Mouse (Mus musculus) lung, postnatal 36 days (tissue): ENCODE results near the gene Hoxd9.
A peak's percentile ranks its signal among the peaks of the same experiment; 100 is the strongest.

Experiments
- DNase-seq: peaks from one replicate; pipeline ENCODE4 v3.0.0; 2022; ENCODE audit warnings: mixed read lengths

The Hoxd9 gene

GRCm38 (mm10) chr2:74714881-74715280 is 17.4 kb downstream of the Hoxd9 start:
- no peak for DNase-seq

GRCm38 (mm10) chr2:74715504-74716241 is 18.1 kb downstream of the Hoxd9 start:
- DNase-seq = peak; percentile 83

- DNase-seq = no peak
Observed at GRCm38 (mm10) chr2:74720384-74720783, 22.9 kb downstream of the Hoxd9 start.

- no peak for DNase-seq
Observed at GRCm38 (mm10) chr2:74720955-74721491, 23.5 kb downstream of the Hoxd9 start.

- no peak for DNase-seq
Observed at GRCm38 (mm10) chr2:74721882-74722281, 24.4 kb downstream of the Hoxd9 start.

GRCm38 (mm10) chr2:74722949-74723348 is 25.4 kb downstream of the Hoxd9 start:
- no peak for DNase-seq

GRCm38 (mm10) chr2:74724244-74725015 is 26.9 kb downstream of the Hoxd9 start:
- no peak for DNase-seq

GRCm38 (mm10) chr2:74725171-74725570 is 27.6 kb downstream of the Hoxd9 start:
- no peak for DNase-seq

- DNase-seq = no peak
Observed at GRCm38 (mm10) chr2:74726551-74726950, 29.0 kb downstream of the Hoxd9 start, which contains the start of gene Gm28230. Gene Gm28230 (plus strand): TSS chr2:74726728.

- no peak for DNase-seq
Observed at GRCm38 (mm10) chr2:74726973-74727639, 29.6 kb downstream of the Hoxd9 start.

GRCm38 (mm10) chr2:74727640-74728302 is 30.2 kb downstream of the Hoxd9 start:
- no peak for DNase-seq

- no peak for DNase-seq
Observed at GRCm38 (mm10) chr2:74728303-74728680, 30.8 kb downstream of the Hoxd9 start.

- DNase-seq = no peak
Observed at GRCm38 (mm10) chr2:74730331-74730730, 32.8 kb downstream of the Hoxd9 start.

GRCm38 (mm10) chr2:74731055-74731454 is 33.5 kb downstream of the Hoxd9 start:
- DNase-seq = no peak

- DNase-seq = no peak
Observed at GRCm38 (mm10) chr2:74731799-74732512, 34.4 kb downstream of the Hoxd9 start.

- DNase-seq = no peak
Observed at GRCm38 (mm10) chr2:74732513-74733316, 35.2 kb downstream of the Hoxd9 start.

GRCm38 (mm10) chr2:74733317-74733661 is 35.8 kb downstream of the Hoxd9 start:
- DNase-seq = no peak

- no peak for DNase-seq
Observed at GRCm38 (mm10) chr2:74733765-74734164, 36.2 kb downstream of the Hoxd9 start.

- no peak for DNase-seq
Observed at GRCm38 (mm10) chr2:74734451-74734850, 36.9 kb downstream of the Hoxd9 start.

GRCm38 (mm10) chr2:74734996-74735811 is 37.7 kb downstream of the Hoxd9 start:
- DNase-seq = no peak
